Mouse (Mus musculus): ENCODE data around the gene Hspb11.

Hspb11 gene

GRCm38 (mm10) chr4:107252522-107252921 is 871 bp upstream of the Hspb11 start:
- peak; percentile 8 to 14 for DNase-seq

- no peak for DNase-seq
Measured at GRCm38 (mm10) chr4:107254414-107254813, 1.0 kb downstream of the Hspb11 start.

- no peak for DNase-seq
Measured at GRCm38 (mm10) chr4:107260001-107260400, 6.6 kb downstream of the Hspb11 start.

GRCm38 (mm10) chr4:107273683-107274082 is 20.3 kb downstream of the Hspb11 start:
- DNase-seq, result no peak

- peak in 1 of 2 experiments; percentile 25 for DNase-seq
Measured at GRCm38 (mm10) chr4:107274511-107274910, 21.1 kb downstream of the Hspb11 start.

GRCm38 (mm10) chr4:107278188-107278707 is 24.9 kb downstream of the Hspb11 start:
- DNase-seq, result no peak

- DNase-seq, result no peak
Measured at GRCm38 (mm10) chr4:107280843-107281475, 27.6 kb downstream of the Hspb11 start.

GRCm38 (mm10) chr4:107285446-107286200 is 32.2 kb downstream of the Hspb11 start:
- no peak for DNase-seq

- DNase-seq, result no peak
Measured at GRCm38 (mm10) chr4:107286386-107286785, 33.0 kb downstream of the Hspb11 start.

- DNase-seq, result no peak
Measured at GRCm38 (mm10) chr4:107287517-107287916, 34.1 kb downstream of the Hspb11 start.

- no peak for DNase-seq
Measured at GRCm38 (mm10) chr4:107291611-107292272, 38.3 kb downstream of the Hspb11 start.

- DNase-seq, result no peak
Measured at GRCm38 (mm10) chr4:107292273-107292662, 38.9 kb downstream of the Hspb11 start.

- no peak for DNase-seq
Measured at GRCm38 (mm10) chr4:107298071-107298606, 44.7 kb downstream of the Hspb11 start.

GRCm38 (mm10) chr4:107299779-107300340 is 46.5 kb downstream of the Hspb11 start:
- DNase-seq, result peak in 1 of 2 experiments; percentile 25

GRCm38 (mm10) chr4:107300371-107300770 is 47.0 kb downstream of the Hspb11 start:
- no peak for DNase-seq

GRCm38 (mm10) chr4:107300902-107301555 is 47.6 kb downstream of the Hspb11 start:
- no peak for DNase-seq

- no peak for DNase-seq
Measured at GRCm38 (mm10) chr4:107302221-107302620, 48.8 kb downstream of the Hspb11 start.

- DNase-seq, result peak in 1 of 2 experiments; percentile 34
Measured at GRCm38 (mm10) chr4:107302832-107303231, 49.4 kb downstream of the Hspb11 start.

- DNase-seq, result no peak
Measured at GRCm38 (mm10) chr4:107303531-107303930, 50.1 kb downstream of the Hspb11 start.

- peak; percentile 29 to 60 for DNase-seq
Measured at GRCm38 (mm10) chr4:107306966-107307365, 53.6 kb downstream of the Hspb11 start, which contains the start of gene Dio1. TSS of gene Dio1 (minus strand) at chr4:107307169.

- peak; percentile 91 to 95 for DNase-seq
Measured at GRCm38 (mm10) chr4:107313690-107314478, 60.5 kb downstream of the Hspb11 start, which contains the start of gene Yipf1. TSS of gene Yipf1 (plus strand) at chr4:107314363.

All from kidney, postnatal 4 days (tissue).